Mouse (Mus musculus) cerebellum, postnatal 25 days (tissue): ENCODE data around the gene Eif2ak1.
"Not testable (repeated sequence)": the region's sequence is repeated elsewhere in the genome, so short reads cannot be mapped to it uniquely, and the experiment has no call there.

Source experiments
- DNase-seq, 2 experiments: peaks; one replicate each; pipeline ENCODE4 v3.0.0; 2021; ENCODE audit warnings: mixed read lengths in 2 of 2

The Eif2ak1 gene

GRCm38 (mm10) chr5:143817116-143817930 lies at the start of gene Eif2ak1:
Gene Eif2ak1 (plus strand): TSS chr5:143817788.
- DNase-seq: peak; percentile 90 to 95

- no peak for DNase-seq
These were observed 35.6 kb upstream of the Eif2ak1 start for GRCm38 (mm10) chr5:143781951-143782350.

- peak in 1 of 2 experiments; percentile 9 for DNase-seq
These were observed 32.2 kb upstream of the Eif2ak1 start for GRCm38 (mm10) chr5:143785391-143785790.

- not testable (repeated sequence) for DNase-seq
These were observed 16.4 kb upstream of the Eif2ak1 start for GRCm38 (mm10) chr5:143801216-143801615.

- DNase-seq: no peak
These were observed 13.4 kb upstream of the Eif2ak1 start for GRCm38 (mm10) chr5:143804056-143804765.

GRCm38 (mm10) chr5:143807268-143807667 lies 10.3 kb upstream of the Eif2ak1 start:
- no peak for DNase-seq

- DNase-seq: no peak
These were observed 8.0 kb upstream of the Eif2ak1 start for GRCm38 (mm10) chr5:143809421-143810090.

- no peak for DNase-seq
These were observed 5.9 kb upstream of the Eif2ak1 start for GRCm38 (mm10) chr5:143811653-143812052.

- DNase-seq: no peak
These were observed 3.0 kb upstream of the Eif2ak1 start for GRCm38 (mm10) chr5:143814626-143815025.

GRCm38 (mm10) chr5:143817931-143818311 lies 333 bp downstream of the Eif2ak1 start:
- DNase-seq: no peak

GRCm38 (mm10) chr5:143818461-143818860 lies 873 bp downstream of the Eif2ak1 start:
- no peak for DNase-seq

GRCm38 (mm10) chr5:143818949-143819348 lies 1.4 kb downstream of the Eif2ak1 start:
- no peak for DNase-seq

GRCm38 (mm10) chr5:143819906-143820660 lies 2.5 kb downstream of the Eif2ak1 start:
- no peak for DNase-seq

- DNase-seq: no peak
These were observed 3.2 kb downstream of the Eif2ak1 start for GRCm38 (mm10) chr5:143820820-143821219.

- no peak for DNase-seq
These were observed 54.1 kb downstream of the Eif2ak1 start for GRCm38 (mm10) chr5:143871547-143872169.

- DNase-seq: no peak
These were observed 57.0 kb downstream of the Eif2ak1 start for GRCm38 (mm10) chr5:143874571-143874970.

GRCm38 (mm10) chr5:143885274-143885673 lies 67.7 kb downstream of the Eif2ak1 start:
- no peak for DNase-seq

GRCm38 (mm10) chr5:143890741-143891140 lies 73.2 kb downstream of the Eif2ak1 start:
- DNase-seq: no peak

GRCm38 (mm10) chr5:143892255-143892886 lies 74.8 kb downstream of the Eif2ak1 start:
- no peak for DNase-seq

- no peak for DNase-seq
These were observed 75.8 kb downstream of the Eif2ak1 start for GRCm38 (mm10) chr5:143893396-143893795.

GRCm38 (mm10) chr5:143897635-143898330 lies 80.2 kb downstream of the Eif2ak1 start, which contains the start of gene Ankrd61:
Gene Ankrd61 (minus strand): TSS chr5:143897685.
- no peak for DNase-seq
